Mouse (Mus musculus) frontal cortex, adult 2 months (tissue): ENCODE measurements around the gene Pigk. TPM values are rescaled to one million over a fixed set of nuclear protein-coding genes. Genes with fewer than 3 reads are reported as not detected.

Experiments used
- DNase-seq, 2 experiments: peaks; one replicate each; pipeline ENCODE4 v3.0.0; 2022; ENCODE audit warnings: low spot score in 1 of 2; ENCODE audit errors: extremely low spot score in 1 of 2
- polyA plus RNA-seq: library from polyadenylated mRNA; depleted of rRNA; stranded (reverse); fragments of >200 nt; gene quantifications from 2 replicates; pipeline ENCODE4 v1.2.3, GENCODE M21; 2012

The Pigk gene
- polyA plus RNA-seq, 1 experiment, result 24.5 TPM

DNA sequence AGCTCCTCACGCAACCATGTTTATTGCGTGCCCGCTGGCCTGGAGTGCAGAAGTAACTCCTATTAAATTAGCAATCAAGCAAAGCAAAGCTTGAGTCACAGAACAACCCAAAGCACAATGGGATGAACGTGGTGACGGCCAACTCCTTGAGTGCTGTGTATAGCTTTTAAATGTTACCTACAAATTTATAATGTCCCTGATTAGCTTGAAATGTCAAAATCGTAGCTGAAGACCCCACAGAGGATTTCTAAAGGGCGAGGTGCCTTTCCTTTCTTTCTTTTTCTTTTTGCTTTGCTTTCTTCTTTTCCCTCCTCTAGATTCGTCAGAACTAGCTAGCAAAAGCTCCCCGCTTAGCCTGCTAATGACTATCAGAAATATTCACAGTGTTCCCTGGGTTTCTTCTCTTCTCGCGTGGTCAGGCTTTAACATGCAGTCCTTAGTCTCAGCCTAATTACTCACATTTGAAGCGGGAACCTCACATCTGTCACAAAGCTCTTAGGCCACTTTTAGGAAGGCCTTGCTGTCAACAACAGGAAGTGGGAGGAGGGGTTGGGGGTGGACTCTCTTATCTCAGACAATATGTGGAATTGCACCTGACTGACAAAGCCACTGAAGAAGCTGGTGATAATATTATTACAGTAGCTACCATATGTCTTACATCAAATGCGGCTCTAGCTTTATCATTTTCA is 214.5 kb downstream of the Pigk start:
- DNase-seq, result no peak

DNA sequence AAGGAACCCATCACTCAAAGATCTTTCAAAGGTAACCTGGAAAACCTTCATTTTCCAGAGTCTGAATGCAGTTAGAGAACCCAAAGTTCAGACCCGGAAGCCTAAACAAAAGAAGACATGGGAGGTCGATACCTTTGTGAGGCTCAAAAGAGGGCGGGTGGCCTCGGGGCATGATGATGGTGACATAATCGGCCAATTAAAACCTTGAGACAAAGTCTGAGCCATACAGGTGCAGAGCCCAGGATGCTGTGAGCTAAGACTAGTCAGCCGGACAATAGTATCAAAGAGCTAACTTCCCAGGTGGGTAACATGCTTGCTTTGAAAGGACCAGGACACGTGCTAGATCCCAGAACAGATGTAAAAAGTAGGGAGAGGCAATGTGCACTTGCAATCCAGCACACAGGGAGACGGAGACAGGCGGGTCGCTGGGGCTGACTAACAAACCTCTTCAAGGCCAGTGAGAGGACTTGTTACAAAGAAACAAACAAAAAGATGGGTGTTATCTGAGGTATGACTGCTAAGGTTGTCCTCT is 215.4 kb downstream of the Pigk start:
- no peak for DNase-seq

DNA sequence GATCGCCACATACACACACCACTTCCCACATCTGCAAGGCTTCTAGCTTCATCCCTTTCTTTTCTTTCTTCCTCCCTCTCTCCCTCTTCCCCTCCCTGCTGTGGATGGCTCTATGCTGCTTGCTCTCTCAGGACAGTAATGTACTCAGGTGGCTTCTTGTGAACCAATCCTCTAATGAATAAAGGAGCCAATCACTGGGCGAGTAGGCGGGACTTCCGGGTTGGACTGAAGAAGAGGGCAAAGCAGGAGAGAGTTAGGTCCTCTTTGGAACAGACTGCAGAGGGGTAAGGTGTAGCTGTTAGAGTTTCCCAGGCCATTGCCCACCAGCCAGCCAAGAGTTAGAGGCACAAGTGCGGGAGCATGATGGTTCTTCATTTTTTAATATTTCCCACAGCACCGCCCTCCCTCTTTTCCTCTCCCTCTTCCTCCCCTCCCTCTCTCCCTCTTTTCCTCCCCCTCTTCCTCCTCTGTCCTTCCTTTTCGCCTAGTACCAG is 215.9 kb downstream of the Pigk start:
- no peak for DNase-seq

DNA sequence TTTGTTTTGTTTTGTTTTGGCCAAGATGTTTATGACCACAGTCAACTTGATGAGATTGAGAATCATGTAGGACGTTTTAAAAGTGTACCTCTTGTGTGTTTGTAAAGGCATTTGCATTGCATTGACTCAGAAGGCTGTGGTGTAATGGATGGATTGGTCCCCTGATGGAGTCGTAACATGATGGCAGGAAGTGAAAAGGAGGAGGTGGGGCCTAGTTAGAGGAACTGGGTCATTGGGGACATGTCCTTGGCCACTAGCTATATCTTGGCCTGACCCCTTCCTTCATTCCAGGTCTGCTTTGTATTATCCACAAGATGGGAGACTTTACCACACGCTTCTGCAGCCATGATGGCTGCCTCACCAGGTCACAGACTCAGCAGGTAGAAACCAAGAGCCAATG is 217.5 kb downstream of the Pigk start:
- DNase-seq, result no peak

DNA sequence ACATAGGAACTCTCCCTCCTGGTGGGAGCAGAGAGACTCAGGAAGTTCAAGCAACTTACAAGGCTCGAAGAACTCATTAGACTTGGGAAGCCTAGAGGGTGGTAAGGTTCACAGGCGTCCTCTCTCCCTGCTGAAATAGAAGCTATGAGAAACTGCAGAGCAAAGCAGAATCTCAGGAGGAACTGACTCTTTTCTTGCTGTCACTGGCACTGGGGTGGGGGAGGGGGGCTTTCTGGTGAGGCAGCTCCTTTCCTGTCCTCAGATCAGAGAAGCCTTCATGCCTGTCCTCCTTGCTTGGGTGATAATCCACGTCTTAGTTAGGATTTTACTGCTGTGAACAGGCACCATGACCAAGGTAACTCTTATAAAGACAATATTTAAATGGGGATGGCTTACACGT is 218.2 kb downstream of the Pigk start:
- no peak for DNase-seq

DNA sequence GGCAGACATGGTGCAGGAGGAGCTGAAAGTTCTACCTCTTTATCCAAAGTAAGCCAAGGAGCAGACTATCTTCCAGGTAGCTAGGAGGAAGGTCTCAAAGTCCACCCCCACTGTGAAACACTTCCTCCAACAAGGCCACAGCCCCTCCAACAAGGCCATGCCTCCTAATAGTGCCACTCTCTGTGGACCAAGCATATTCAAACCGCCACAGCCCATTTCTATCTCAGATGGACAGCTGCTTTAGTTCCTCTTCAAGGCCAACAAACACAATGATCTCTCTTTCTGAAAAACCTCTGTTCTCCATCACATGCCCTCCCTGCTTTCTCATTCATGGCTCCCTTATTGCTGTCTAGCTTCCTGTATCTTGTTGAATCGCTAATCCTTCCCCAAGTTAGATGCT is 218.6 kb downstream of the Pigk start:
- DNase-seq, result no peak

DNA sequence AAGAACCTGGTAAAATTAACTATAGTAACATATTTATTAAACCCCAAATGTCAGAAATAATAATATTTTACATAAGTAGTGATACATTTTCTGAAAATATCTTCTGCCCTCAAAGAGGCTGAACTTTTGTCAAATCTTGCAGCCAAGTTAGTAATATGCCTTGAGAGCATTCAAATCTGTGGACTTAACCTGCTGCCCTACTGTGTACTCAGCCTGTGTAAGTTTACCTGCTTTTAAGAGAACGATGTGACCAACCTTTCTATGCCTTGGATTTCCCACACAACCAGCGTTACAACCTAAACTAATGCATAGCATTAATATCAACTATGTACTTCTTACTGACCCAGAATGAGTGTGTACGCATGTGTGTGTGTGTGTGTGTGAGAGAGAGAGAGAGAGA is 219.8 kb downstream of the Pigk start:
- DNase-seq, result no peak

DNA sequence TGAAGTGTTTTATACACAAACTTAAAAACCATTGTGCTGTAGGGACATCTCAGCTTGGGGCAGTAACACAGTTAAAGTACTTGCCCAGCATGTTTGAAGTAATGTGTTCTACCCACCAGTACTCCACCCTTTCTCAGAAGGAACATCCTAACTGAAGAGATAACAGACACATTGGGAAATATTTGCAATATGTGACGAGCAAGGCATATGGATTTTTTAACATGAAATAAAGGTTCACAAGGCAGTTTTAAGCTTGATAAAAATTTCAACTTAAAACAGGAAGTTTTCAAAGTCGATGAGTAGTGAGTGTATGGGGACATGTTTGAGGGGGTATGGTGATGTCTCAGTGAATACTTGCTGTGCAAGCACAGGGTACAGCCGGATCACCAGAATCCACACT is 222.4 kb downstream of the Pigk start:
- no peak for DNase-seq

DNA sequence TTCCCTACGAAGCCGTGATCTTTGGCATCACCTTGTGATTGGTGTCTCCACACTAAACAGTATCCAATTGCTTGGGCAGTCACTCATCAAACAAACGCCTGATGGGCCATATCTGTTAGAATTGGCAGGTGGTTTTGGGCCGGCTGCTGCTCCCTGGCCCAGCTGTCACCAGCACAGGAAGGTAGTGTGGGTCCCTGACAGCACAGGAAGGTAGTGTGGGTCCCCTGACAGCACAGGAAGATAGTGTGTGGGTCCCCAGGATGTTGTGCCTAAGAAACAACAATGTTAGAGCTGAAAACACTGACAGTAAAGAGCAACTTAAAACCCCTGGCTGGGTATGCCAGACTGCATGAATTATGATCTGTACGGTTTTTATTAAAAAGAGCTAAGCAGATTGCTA is 227.8 kb downstream of the Pigk start:
- DNase-seq, result no peak

DNA sequence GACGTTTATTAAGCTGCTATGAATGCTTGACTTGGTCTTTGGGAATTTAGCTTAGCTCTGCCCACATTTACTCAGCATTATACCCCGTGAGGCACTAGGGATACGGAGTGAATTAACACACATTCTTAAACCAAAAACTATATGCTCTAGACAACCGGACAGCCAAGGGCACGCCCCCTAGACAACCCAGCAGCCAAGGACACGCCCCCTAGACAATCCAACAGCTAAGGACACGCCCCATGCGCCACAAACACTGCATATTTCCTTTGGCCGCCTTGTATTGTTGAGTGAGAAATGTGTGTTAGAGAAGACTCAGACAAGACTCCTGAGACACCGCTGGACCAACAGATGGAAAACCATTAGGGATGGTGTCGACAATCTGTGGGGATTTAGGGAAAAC is 229.1 kb downstream of the Pigk start:
- DNase-seq, result no peak

DNA sequence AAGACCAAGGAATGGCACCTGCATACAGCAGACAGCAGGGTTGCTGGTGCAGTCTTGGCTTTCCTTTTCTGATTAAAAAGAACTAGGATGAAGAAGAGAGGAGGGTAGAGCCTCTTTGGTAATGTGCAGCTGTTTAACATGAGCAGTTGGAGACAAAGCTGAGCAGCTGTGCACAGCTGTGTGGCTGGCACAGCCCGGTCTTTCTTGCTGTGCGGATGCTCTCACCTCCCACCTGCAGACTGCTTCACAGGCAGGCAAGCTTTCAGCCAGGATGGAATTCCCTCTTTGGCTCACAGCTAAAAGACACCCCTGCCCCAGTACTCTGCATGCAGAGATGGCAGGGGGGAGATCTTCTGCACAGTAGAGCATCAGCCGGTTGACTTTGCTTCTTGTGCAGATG is 230.9 kb downstream of the Pigk start:
- DNase-seq, result peak in 1 of 2 experiments; percentile 20

DNA sequence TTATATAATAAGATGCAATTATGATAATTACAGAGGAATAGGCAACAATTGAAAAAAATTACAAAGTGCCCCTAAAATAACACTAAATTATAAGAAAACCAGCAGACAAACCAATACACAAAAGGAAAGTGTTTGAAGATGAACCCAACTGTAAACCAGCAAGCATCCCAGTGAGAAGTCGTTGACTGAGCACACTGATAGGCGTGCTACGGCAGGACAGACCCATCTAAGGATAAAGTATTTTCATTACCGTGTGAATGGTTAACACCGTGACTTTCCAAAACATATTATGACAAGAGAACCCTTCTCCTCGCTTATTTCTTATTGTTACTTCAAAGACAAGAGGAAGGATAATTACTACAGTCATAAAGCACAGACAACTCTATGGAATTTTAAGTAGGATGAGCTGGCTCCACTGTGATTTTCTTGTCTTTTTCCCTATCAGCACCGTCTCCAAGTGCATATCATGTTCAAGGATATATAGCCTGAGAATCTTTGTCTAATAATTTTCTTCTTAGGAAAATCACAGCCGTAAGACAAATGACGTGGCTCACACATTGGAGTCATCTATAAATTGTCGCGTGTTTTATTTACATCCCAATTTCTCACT is 233.2 kb downstream of the Pigk start:
- no peak for DNase-seq

DNA sequence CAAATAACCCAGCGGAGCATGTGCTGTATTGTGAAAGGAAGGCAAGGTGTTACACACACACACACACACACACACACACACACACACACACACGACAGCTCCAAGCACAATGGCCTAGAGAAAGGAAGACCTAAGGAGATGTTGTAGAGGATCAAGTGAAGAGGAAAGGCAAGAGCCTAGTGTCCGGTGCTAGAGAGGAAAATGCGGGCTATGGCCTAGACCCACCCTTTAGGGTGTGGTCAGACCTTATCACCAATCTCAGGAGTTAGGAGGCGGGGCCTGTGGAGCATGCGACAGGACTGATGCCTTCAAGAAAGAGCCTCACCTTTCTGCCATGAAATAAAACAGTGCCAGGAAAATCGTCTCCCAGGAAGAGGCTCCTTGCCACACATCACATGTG is 234.7 kb downstream of the Pigk start:
- DNase-seq, result no peak

DNA sequence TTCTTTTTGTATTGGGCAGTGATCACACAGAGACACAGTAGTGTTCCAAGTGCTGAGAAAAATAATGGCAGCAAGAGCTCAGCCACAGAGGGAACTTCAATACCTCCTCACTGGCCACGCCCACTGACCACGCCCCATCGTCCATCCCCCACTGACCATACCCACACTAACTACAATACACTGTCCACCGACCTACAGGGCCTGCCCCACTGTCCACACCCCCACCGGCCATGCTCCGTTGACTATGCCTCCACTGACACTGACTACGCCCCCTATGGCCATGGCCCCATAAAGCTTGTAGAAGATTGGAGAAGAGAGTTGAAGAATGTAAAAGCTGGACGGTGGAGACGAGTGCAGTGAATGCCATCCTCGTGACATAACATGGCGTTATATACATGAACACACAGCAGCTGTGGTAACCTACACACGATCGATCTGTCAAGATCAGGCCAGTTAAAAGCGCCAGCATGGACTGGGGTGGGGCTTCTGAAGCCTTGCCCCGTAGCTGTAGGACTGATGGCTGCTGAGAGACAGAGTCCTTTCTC is 235.4 kb downstream of the Pigk start:
- DNase-seq, result no peak

DNA sequence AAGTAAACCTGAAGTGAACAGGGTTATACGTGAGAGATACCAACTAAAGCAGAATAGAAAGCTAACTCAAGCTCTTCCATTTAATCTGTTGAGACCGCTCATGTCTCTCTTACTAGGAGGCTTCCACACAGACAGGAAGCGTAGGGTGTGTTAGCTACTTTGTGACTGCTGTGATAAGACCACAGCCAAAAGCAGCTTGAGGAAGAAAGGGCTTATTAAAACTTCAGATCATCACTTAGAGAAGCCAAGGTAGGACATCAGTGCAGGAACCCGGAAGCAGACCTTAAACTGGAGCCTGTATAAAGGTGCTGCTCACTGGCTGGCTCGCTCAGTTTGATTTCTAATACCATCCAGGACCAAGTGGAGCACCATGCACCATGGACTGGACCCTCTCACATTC is 236.4 kb downstream of the Pigk start:
- DNase-seq, result no peak

DNA sequence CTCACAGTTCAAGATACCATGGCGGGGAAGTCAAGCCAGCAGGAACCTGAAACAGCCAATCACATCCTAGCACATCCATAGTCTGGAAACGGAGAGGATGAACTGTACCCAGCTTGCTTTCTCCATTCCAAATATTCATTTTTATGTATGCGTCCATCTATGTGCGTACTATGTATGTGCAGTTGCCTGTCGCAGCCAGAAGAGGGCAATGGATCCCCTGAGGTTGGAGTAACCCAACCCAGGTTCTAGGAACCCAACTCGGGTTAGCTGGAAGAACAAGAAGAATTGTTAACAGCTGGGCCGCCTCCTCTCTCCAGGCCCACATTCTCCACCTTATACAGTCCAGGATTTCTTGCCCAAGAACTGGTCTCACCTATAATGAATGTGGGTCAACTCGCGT is 237.0 kb downstream of the Pigk start:
- DNase-seq, result no peak

DNA sequence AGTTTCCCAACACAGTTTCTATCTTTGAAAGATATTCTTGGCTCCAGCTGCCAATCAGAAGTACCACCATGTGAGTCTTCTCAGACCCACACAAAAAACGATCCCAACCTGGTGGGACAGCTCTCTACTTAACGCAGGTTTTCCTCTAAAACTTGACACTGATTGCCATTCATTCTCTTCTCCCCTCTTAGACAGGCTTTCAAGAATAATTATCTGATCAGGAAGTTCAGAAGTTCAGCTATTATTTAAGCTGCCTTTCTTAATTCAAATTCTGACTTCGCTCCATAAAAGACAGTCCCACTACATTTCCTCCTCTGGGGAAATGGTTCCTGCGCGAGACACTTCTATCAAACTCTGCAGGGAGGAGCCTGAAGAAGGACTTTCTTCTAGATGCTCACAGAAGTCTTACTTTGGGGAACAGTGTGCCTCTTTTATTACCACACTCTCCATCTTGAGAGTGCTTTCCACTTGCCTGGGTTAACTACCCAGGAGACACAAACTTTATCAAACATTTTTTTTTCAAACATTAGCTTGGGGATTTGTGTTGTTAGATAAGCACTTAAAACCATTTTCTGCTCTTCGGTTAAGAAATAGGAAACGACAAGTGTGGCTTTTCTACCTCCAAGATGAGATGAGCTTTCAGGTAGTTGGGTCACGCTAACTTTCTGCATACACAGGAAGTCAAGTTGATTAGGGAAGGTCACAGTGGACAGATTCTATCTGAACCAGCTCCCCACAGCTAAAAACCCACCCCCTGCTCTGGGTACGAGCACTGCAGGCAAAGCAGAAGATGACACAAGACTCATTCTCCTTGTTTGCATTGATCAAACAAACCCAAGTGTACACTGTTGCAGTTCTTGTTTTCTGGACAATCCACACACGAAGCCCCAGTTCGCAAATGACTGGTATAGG is 238.0 kb downstream of the Pigk start:
- no peak for DNase-seq

DNA sequence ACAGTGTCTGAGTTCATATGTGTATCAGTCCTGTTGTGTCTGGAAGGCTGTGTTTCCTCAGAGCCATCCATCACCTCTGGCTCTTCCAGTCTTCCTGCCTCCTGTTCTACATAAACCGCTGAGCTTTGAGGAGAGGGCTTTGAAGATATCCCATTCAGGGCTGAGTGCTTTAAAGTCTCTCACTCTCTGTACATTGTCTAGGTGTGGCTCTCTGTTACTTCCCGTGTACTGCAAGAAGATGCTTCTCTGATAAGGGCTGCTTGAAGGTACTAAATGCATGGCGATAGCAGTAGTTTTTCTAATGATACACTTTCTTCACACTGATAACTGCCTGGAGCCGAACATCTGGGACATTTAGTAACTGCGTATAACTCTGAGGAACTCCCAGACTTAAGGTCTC is 242.1 kb downstream of the Pigk start:
- no peak for DNase-seq

DNA sequence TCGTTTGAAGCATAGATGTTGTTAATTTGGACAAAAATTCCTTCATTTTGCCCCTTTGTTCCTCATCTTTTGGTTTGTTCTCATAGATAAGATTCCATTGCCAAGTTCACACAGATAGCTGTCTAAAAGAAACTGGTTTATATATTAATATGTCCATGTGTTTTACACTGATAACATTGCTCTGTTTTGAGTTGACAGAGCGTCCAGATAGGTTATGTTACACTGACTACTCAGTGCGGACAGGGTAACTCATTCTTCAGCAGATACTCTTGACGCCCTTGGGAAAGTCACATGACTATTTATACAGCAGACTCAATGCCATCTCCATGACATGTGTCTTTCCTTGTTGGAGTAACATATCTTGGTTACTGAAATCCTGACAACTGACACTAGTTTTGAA is 242.9 kb downstream of the Pigk start:
- no peak for DNase-seq

DNA sequence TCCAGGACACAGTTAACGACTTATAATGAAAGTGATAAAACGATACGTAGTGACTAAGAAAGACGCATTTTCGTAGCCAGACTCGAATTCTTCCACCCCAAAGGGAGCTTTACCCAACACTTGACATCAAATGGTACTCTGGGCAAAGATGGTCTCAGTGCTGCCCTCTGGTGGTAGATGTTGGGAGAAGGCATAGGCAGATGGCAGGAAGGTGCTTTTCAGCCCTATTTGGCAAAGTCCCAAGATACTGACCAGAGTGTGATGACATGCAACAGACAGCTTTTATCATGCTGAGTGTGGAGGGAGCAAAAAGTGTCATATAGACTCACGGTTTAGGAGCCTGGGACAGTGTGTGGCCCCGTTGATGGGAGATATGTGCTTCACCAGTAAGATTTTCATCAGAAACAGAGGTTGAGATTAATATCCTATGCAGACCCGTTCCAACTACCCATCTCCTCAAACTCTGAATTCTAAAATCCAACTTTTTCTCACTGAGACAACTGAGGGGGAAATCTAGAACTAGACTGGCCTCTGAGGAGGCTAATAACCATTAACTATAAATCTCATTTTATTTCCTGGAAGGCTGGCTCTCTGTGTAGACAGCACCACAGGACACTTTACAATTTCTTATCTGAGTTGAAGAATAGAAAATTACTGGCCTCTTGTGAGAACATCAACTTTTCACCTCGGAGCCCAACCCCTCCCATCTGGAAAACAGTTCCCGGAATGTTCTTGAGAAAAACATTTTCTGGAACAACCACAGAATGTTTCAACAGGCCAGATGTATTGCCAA is 244.7 kb downstream of the Pigk start:
- peak in 1 of 2 experiments; percentile 78 for DNase-seq
